Mouse (Mus musculus) heart, embryonic 14.5 days (tissue): ENCODE measurements around the gene Adam19. TPM values are rescaled to one million over a fixed set of nuclear protein-coding genes. Genes with fewer than 3 reads are reported as not detected.

Experiments
- ATAC-seq: fragments of 200-750 bp; cut with Nextera tagmentation; 2 replicates; pipeline ENCODE4 v1.8.0; 2017; ENCODE audit warnings: low read depth, moderate TSS enrichment; ENCODE audit not compliant: insufficient number of reproducible peaks, insufficient read depth, low FRiP score
- H3K27ac ChIP-seq, 2 experiments: fragments of 200-500 bp in 1 of 2; fragments of 300-500 bp in 1 of 2; sonication (generic) in 1 of 2; replicated peaks in 1 of 2; 2 replicates each; pipeline ENCODE4 v1.5.1; 2012 to 2014; ENCODE audit warnings: low read depth in 2 of 2, low read length in 2 of 2, control low read depth in 1 of 2, mild to moderate bottlenecking in 1 of 2, mixed read lengths in 1 of 2; ENCODE audit not compliant: control insufficient read depth in 1 of 2, insufficient read depth in 1 of 2
- H3K27me3 ChIP-seq: fragments of 300-500 bp; sonication (generic); 2 replicates; pipeline ENCODE4 v1.6.1; 2014; ENCODE audit warnings: mild to moderate bottlenecking, low read length, control low read depth; ENCODE audit not compliant: control insufficient read depth, insufficient read depth
- H3K36me3 ChIP-seq: fragments of 300-500 bp; sonication (generic); 2 replicates; pipeline ENCODE4 v1.6.1; 2014; ENCODE audit warnings: mild to moderate bottlenecking, control low read depth, low read length, mixed read lengths; ENCODE audit not compliant: control insufficient read depth, insufficient read depth
- H3K4me1 ChIP-seq, 2 experiments: fragments of 200-500 bp in 1 of 2; fragments of 300-500 bp in 1 of 2; sonication (generic) in 1 of 2; 2 replicates each; pipeline ENCODE4 v1.6.1; 2012 to 2014; ENCODE audit warnings: low read length in 2 of 2, control low read depth in 1 of 2, mixed read lengths in 1 of 2; ENCODE audit not compliant: control insufficient read depth in 2 of 2, insufficient read depth in 2 of 2
- H3K4me2 ChIP-seq: fragments of 300-500 bp; sonication (generic); 2 replicates; pipeline ENCODE4 v1.6.1; 2014; ENCODE audit warnings: mild to moderate bottlenecking, low read length
- H3K4me3 ChIP-seq, 2 experiments: fragments of 200-500 bp in 1 of 2; fragments of 300-500 bp in 1 of 2; sonication (generic) in 1 of 2; 2 replicates each; pipeline ENCODE4 v1.5.1; 2012 to 2014; ENCODE audit warnings: low read length in 2 of 2, mild to moderate bottlenecking in 2 of 2, control low read depth in 1 of 2, low read depth in 1 of 2, moderate library complexity in 1 of 2; ENCODE audit not compliant: control insufficient read depth in 1 of 2, insufficient read depth in 1 of 2
- H3K9ac ChIP-seq: fragments of 300-500 bp; sonication (generic); 2 replicates; pipeline ENCODE4 v1.6.1; 2014; ENCODE audit warnings: mild to moderate bottlenecking, low read length
- H3K9me3 ChIP-seq: fragments of 300-500 bp; sonication (generic); 2 replicates; pipeline ENCODE4 v1.6.1; 2016; ENCODE audit warnings: low read length, control low read depth; ENCODE audit not compliant: control insufficient read depth
- WGBS: fragments of 180-500 bp; shearing (Covaris S2); extraction: QIAGEN DNeasy Blood & Tissue Kit; methylation state at CpG from one replicate; pipeline ENCODE4 v1.1.7; 2014; 5-methylcytosine and 5-hydroxymethylcytosine counted together
- polyA plus RNA-seq: library from polyadenylated mRNA; unstranded; fragments of >200 nt; fragmentation: Nextera tagmentation; extraction: Ambion mirVana; gene quantifications from 2 replicates; pipeline ENCODE4 v1.2.1, GENCODE M21; 2014

The Adam19 gene
- polyA plus RNA-seq, 1 experiment from 2014 or later, result 22.7 TPM

- H3K27ac ChIP-seq, result peak overlapping the region in 1 of 2 experiments; percentile 39; a peak in 2 of 4 replicates
- no peak overlapping the region for H3K4me3 ChIP-seq
- no peaks in the 10 kb centered on the region for H3K27me3 ChIP-seq
- H3K9ac ChIP-seq, result no peak overlapping the region
- ATAC-seq, result no peak
- no peak overlapping the region for H3K4me2 ChIP-seq
- WGBS, result 44% methylated on average over 3 of the region's 3 CpGs
- no peaks in the 10 kb centered on the region for H3K9me3 ChIP-seq
- H3K36me3 ChIP-seq, result peaks cover 81% of the 10 kb centered on the region
- H3K4me1 ChIP-seq, result peaks cover 18 to 24% of the 10 kb centered on the region in 2 experiments
Measured at GRCm38 (mm10) chr11:46097062-46097461, 41.3 kb downstream of the Adam19 start.

GRCm38 (mm10) chr11:46102107-46102506 is 46.3 kb downstream of the Adam19 start:
- Histone ChIP-seq H3K27ac (no peak overlapping the region), H3K27me3 (no peaks in the 10 kb centered on the region), H3K4me3 (no peak overlapping the region), H3K9ac (no peak overlapping the region), H3K36me3 (peaks cover 95% of the 10 kb centered on the region), H3K9me3 (no peaks in the 10 kb centered on the region), H3K4me2 (no peak overlapping the region), H3K4me1 (peaks cover under 1% of the 10 kb centered on the region in 2 experiments; a peak in 3 of 4 replicates)
- no peak for ATAC-seq
- 84% methylated on average over 6 of the region's 6 CpGs for WGBS

DNA sequence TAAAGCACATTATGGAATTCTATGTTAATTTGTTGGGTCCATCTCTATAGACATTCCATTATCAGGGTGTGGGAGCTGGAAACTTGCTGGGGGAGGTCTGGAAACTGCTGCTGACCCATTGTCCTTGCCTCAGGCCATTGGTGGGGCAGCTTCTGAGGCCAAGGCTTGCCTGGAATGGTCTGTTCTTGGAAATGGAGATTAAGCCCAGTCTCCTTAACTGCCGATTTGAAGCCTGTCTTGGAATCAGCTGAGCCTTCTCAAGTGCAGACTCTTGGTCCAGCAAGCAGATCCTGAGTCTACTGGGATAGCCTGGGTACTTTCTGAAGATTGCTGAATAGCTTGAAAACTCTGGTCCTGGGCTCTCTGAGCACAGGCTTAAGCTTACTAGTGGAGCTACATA is 51.3 kb downstream of the Adam19 start:
- ATAC-seq, result no peak
- peaks cover 67% of the 10 kb centered on the region for H3K36me3 ChIP-seq
- no peak overlapping the region for H3K9ac ChIP-seq
- H3K4me2 ChIP-seq, result no peak overlapping the region
- H3K4me1 ChIP-seq, result peaks cover 6 to 16% of the 10 kb centered on the region in 2 experiments
- no peak overlapping the region for H3K4me3 ChIP-seq
- WGBS, result 83% methylated on average over 1 of the region's 1 CpGs
- no peak overlapping the region for H3K27ac ChIP-seq
- H3K27me3 ChIP-seq, result no peaks in the 10 kb centered on the region
- H3K9me3 ChIP-seq, result no peaks in the 10 kb centered on the region

GRCm38 (mm10) chr11:46109206-46109605 is 53.4 kb downstream of the Adam19 start:
- no peak overlapping the region for H3K9ac ChIP-seq
- no peaks in the 10 kb centered on the region for H3K9me3 ChIP-seq
- WGBS, result 88% methylated on average over 5 of the region's 5 CpGs
- H3K4me2 ChIP-seq, result no peak overlapping the region
- no peak overlapping the region for H3K4me3 ChIP-seq
- no peaks in the 10 kb centered on the region for H3K27me3 ChIP-seq
- H3K27ac ChIP-seq, result peak overlapping the region in 1 of 2 experiments; percentile 72; a peak in 2 of 4 replicates
- no peak for ATAC-seq
- H3K4me1 ChIP-seq, result peaks cover 6 to 19% of the 10 kb centered on the region in 2 experiments
- peaks cover 66% of the 10 kb centered on the region for H3K36me3 ChIP-seq

DNA sequence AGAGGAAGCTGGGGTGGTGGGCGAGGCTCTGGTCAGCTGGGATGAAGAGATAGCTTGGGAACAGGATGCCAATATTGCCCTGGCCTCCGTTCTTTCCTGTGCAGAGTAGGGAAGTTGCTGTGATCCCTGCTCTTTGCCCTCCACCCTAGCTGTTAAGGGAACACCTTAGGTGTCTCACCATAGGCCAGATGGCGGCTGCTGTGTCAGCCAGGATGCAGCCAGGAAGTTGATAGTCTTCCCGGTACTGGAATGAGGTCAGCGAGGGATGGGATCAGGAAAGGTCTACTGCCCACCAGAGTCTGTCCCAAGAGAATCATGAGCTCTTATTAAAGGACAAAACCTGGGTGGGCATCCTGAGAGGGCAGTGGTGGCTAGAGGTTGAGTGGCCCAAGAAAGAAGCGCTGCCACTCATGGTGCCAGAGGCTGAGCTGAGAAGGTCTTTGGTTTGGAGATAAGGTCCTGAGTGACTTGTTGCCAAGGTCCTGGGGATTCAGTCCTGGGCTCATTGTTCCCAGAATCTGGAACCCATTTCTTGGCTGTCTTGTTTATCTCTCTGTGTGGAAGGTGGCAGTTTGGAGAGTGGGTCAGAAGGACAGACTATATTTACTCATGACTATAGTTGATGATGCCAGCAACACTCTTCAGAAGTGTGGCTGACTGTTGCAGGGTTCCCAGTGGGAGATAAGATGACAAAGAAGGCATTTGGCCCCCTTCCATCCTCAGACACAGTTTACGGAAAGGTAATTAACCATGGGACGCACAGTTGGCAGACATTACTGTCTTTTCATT is 54.6 kb downstream of the Adam19 start:
- Histone ChIP-seq H3K4me1 (peaks cover 6 to 19% of the 10 kb centered on the region in 2 experiments), H3K4me3 (no peak overlapping the region), H3K27ac (peak overlapping the region; percentile 69 to 72), H3K27me3 (no peaks in the 10 kb centered on the region), H3K9me3 (no peaks in the 10 kb centered on the region), H3K36me3 (peaks cover 66% of the 10 kb centered on the region), H3K4me2 (peak overlapping the region; percentile 6; the same call in 1 of the 2 replicates), H3K9ac (no peak overlapping the region)
- peak; percentile 49; the same call in 1 of the 2 replicates for ATAC-seq
- WGBS, result 62% methylated on average over 8 of the region's 8 CpGs

GRCm38 (mm10) chr11:46110945-46111287 is 55.1 kb downstream of the Adam19 start:
- Histone ChIP-seq H3K4me1 (peaks cover 6 to 19% of the 10 kb centered on the region in 2 experiments), H3K4me2 (0 out of 2 replicates have a peak overlapping the region, but pooled peaks have one; percentile 4), H3K36me3 (peaks cover 68% of the 10 kb centered on the region), H3K9me3 (no peaks in the 10 kb centered on the region), H3K27me3 (no peaks in the 10 kb centered on the region), H3K27ac (peak overlapping the region; percentile 32 to 72; a peak in 2 of 4 replicates), H3K4me3 (no peak overlapping the region), H3K9ac (no peak overlapping the region)
- WGBS, result 88% methylated on average over 1 of the region's 1 CpGs
- ATAC-seq, result no peak

DNA sequence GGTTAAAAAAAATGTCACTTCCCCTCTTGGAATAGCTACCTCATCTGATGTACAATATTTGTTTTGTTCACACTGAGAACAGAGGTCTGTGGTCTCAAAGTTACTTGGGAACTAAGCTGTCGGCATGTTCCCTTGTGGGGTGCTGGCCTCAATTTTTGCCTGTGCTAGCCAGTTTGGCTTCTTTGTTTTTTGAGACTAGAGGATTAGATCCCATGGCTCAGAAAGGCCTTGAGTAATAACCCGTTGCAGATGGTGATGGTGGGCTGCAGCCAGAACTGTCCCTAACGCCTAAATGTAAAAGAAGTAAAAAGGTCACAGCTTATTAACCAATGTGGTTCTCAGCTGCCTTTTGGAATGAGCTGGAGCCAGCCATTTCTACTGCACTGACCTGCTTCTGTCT is 57.4 kb downstream of the Adam19 start:
- WGBS, result 85% methylated on average over 3 of the region's 3 CpGs
- Histone ChIP-seq H3K27me3 (no peaks in the 10 kb centered on the region), H3K9ac (no peak overlapping the region), H3K36me3 (peaks cover 71% of the 10 kb centered on the region), H3K27ac (no peak overlapping the region), H3K4me3 (no peak overlapping the region), H3K9me3 (no peaks in the 10 kb centered on the region), H3K4me2 (no peak overlapping the region), H3K4me1 (peaks cover 6 to 19% of the 10 kb centered on the region in 2 experiments)
- no peak for ATAC-seq
